Mouse (Mus musculus) central nervous system, embryonic 11.5 days (tissue): ENCODE measurements around the gene Cc2d2b. TPM values are rescaled to one million over a fixed set of nuclear protein-coding genes. Genes with fewer than 3 reads are reported as not detected.

Source experiments
- polyA plus RNA-seq: library from polyadenylated mRNA; depleted of rRNA; stranded (reverse); fragments of >200 nt; gene quantifications from 2 replicates; pipeline ENCODE4 v1.2.3, GENCODE M21; 2012; rRNA removed

Cc2d2b gene
- 0.12 and 0.18 TPM in 2 replicates for polyA plus RNA-seq

GRCm38 (mm10) chr19:40748559-40748958 is at the start of gene Cc2d2b:
Gene Cc2d2b (plus strand): TSS chr19:40748753.

DNA sequence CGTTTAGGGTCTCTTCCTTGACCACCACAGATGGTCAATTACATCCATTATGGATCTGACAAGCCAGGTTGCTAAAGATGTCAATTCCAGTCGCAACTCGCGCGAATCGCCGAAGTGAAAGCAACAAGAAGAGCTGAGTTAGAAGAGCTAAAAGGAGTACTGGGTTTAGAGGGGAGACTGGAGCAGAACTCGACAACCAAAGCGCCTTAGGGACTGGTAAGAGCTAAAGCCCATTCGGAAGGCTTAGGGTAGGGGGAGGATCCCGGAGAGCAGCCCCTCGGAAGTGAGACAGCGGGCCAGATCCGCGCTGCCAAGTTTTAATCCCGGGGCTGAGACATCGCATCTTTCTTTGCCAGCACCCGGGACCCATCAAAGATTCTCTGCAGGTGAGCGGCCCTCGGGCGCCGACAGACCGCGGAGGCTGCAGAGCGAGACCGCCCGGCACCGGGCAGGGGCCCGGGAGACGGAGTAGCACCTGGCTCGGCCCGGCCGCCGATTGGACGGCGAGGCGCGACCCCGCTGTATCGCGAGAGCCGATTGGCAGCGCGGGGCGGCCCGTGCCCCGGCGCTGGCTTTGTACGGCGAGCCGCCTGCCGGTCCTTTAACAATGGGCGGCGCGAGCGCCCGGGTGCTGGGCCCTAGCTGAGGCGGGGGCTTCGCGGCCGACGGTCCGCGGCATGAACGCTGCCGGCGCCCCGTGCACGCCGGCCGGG is 82.3 kb downstream of the Cc2d2b start, which contains the start of gene Ccnj:
Gene Ccnj (plus strand): TSS at position 577 of the 713 bp plus-strand sequence.

Other genes starting within 250 kb of the Cc2d2b start
- gene Sorbs1, start 235.0 kb upstream of the Cc2d2b start, polyA plus RNA-seq, result 39.5 and 44.5 TPM in 2 replicates
- 65.5 and 70.0 TPM in 2 replicates for gene Aldh18a1, start 160.3 kb upstream of the Cc2d2b start, polyA plus RNA-seq
- 11.1 and 12.0 TPM in 2 replicates for gene Tctn3, start 136.5 kb upstream of the Cc2d2b start, polyA plus RNA-seq
- gene Entpd1, start 136.4 kb upstream of the Cc2d2b start, polyA plus RNA-seq, result 5.6 and 9.2 TPM in 2 replicates
- gene Ccnj, start 82.5 kb downstream of the Cc2d2b start, polyA plus RNA-seq, result 25.1 and 33.7 TPM in 2 replicates
- gene Zfp518a, start 146.0 kb downstream of the Cc2d2b start, polyA plus RNA-seq, result 8.3 and 14.0 TPM in 2 replicates
- gene Blnk, start 245.8 kb downstream of the Cc2d2b start, polyA plus RNA-seq, result 0.07 and 0.52 TPM in 2 replicates